Mouse (Mus musculus) intestine, embryonic 16.5 days (tissue): Measurements from ENCODE around the gene Aktip. TPM values are rescaled to one million over a fixed set of nuclear protein-coding genes. Genes with fewer than 3 reads are reported as not detected.
A peak's percentile ranks its signal among the peaks of the same experiment; 100 is the strongest.

Experiments used
- ATAC-seq: fragments of 200-750 bp; cut with Nextera tagmentation; 2 replicates; pipeline ENCODE4 v1.8.0; 2017; ENCODE audit warnings: moderate TSS enrichment, moderate library complexity
- H3K27ac ChIP-seq: fragments of 300-500 bp; sonication (generic); 2 replicates; pipeline ENCODE4 v1.5.1; 2014; ENCODE audit warnings: mild to moderate bottlenecking, low read length
- H3K27me3 ChIP-seq: fragments of 300-500 bp; sonication (generic); replicated peaks from 2 replicates; pipeline ENCODE4 v1.6.1; 2014; ENCODE audit warnings: low read length, control low read depth, mixed read lengths; ENCODE audit not compliant: control insufficient read depth, insufficient read depth
- H3K36me3 ChIP-seq: fragments of 300-500 bp; sonication (generic); 2 replicates; pipeline ENCODE4 v1.6.1; 2014; ENCODE audit warnings: low read length, control low read depth; ENCODE audit not compliant: control insufficient read depth, insufficient read depth
- H3K4me1 ChIP-seq: fragments of 300-500 bp; sonication (generic); 2 replicates; pipeline ENCODE4 v1.6.1; 2014; ENCODE audit warnings: low read length, control low read depth, mixed read lengths; ENCODE audit not compliant: control insufficient read depth, insufficient read depth
- H3K4me2 ChIP-seq: fragments of 300-500 bp; sonication (generic); 2 replicates; pipeline ENCODE4 v1.6.1; 2014; ENCODE audit warnings: low read depth, low read length, control low read depth
- H3K4me3 ChIP-seq: fragments of 300-500 bp; sonication (generic); 2 replicates; pipeline ENCODE4 v1.5.1; 2014; ENCODE audit warnings: mild to moderate bottlenecking, low read length
- H3K9ac ChIP-seq: fragments of 300-500 bp; sonication (generic); 2 replicates; pipeline ENCODE4 v1.6.1; 2014; ENCODE audit warnings: low read depth, low read length
- H3K9me3 ChIP-seq: fragments of 300-500 bp; sonication (generic); 2 replicates; pipeline ENCODE4 v1.6.1; 2016; ENCODE audit warnings: low read length, control low read depth; ENCODE audit not compliant: control insufficient read depth
- WGBS: fragments of 180-500 bp; shearing (Covaris S2); extraction: QIAGEN DNeasy Blood & Tissue Kit; methylation state at CpG from one replicate; pipeline ENCODE4 v1.1.7; 2014; 5-methylcytosine and 5-hydroxymethylcytosine counted together
- polyA plus RNA-seq: library from polyadenylated mRNA; unstranded; fragments of >200 nt; fragmentation: Nextera tagmentation; extraction: Ambion mirVana; gene quantifications from 2 replicates; pipeline ENCODE4 v1.2.1, GENCODE M21; 2015

The Aktip gene
- 41.4 and 43.0 TPM in 2 replicates for polyA plus RNA-seq

DNA sequence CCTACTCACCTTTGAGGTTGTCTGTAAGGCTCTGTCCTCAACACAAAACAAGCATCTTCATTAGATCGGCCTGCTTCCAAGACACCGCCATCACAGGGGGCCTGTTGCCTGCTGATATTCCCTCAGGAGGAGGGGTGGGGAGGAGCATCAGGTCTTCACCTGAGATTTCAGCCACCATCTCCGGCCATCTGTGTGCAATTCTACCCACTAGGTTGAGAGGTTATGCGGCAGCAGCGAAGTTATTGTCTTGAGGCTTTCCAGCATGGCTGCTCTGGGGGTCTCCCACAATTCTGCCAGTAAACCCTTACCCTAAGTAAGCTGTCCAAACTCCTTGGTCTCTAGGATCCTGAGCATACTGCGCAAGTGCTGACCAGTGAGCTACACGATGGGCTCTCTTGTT is at the start of gene Aktip:
Aktip (minus strand) TSS at position 101 of the 400 bp plus-strand sequence.
- Histone ChIP-seq H3K4me2 (no peak within 1 kb of the TSS), H3K4me1 (no peaks in the 10 kb centered on the region), H3K27ac (no peak within 1 kb of the TSS), H3K27me3 (no peaks in the 10 kb centered on the region), H3K9ac (no peak within 1 kb of the TSS), H3K9me3 (no peaks in the 10 kb centered on the region), H3K36me3 (no peaks in the 10 kb centered on the region), H3K4me3 (no peak within 1 kb of the TSS)
- WGBS: 95% methylated on average over 7 of the region's 7 CpGs
- ATAC-seq: no peak

- Histone ChIP-seq H3K9me3 (no peaks in the 10 kb centered on the region), H3K4me1 (no peaks in the 10 kb centered on the region), H3K36me3 (no peaks in the 10 kb centered on the region), H3K4me3 (no peak overlapping the region), H3K27ac (no peak overlapping the region), H3K4me2 (no peak overlapping the region), H3K9ac (no peak overlapping the region), H3K27me3 (no peaks in the 10 kb centered on the region)
- WGBS: 75% methylated on average over 4 of the region's 4 CpGs
- no peak for ATAC-seq
These were observed 46.2 kb upstream of the Aktip start for GRCm38 (mm10) chr8:91245821-91246454.

GRCm38 (mm10) chr8:91242721-91243120 is 42.9 kb upstream of the Aktip start:
- 73% methylated on average over 1 of the region's 1 CpGs for WGBS

GRCm38 (mm10) chr8:91241873-91242519 is 42.2 kb upstream of the Aktip start:
- 68% methylated on average over 8 of the region's 8 CpGs for WGBS
- ATAC-seq: peak; percentile 38; the same call in 1 of the 2 replicates
- no peak overlapping the region for H3K4me2 ChIP-seq
- H3K4me3 ChIP-seq: no peak overlapping the region
- H3K9ac ChIP-seq: no peak overlapping the region
- no peak overlapping the region for H3K27ac ChIP-seq
- H3K27me3 ChIP-seq: no peaks in the 10 kb centered on the region
- no peaks in the 10 kb centered on the region for H3K4me1 ChIP-seq
- H3K9me3 ChIP-seq: no peaks in the 10 kb centered on the region
- H3K36me3 ChIP-seq: no peaks in the 10 kb centered on the region

More at GRCm38 (mm10) chr8:91242721-91243120, 42.9 kb upstream of the Aktip start:
- no peak overlapping the region for H3K4me3 ChIP-seq
- no peak overlapping the region for H3K4me2 ChIP-seq
- no peaks in the 10 kb centered on the region for H3K27me3 ChIP-seq
- no peaks in the 10 kb centered on the region for H3K9me3 ChIP-seq
- no peaks in the 10 kb centered on the region for H3K4me1 ChIP-seq
- no peak for ATAC-seq
- H3K9ac ChIP-seq: no peak overlapping the region
- no peaks in the 10 kb centered on the region for H3K36me3 ChIP-seq
- no peak overlapping the region for H3K27ac ChIP-seq

DNA sequence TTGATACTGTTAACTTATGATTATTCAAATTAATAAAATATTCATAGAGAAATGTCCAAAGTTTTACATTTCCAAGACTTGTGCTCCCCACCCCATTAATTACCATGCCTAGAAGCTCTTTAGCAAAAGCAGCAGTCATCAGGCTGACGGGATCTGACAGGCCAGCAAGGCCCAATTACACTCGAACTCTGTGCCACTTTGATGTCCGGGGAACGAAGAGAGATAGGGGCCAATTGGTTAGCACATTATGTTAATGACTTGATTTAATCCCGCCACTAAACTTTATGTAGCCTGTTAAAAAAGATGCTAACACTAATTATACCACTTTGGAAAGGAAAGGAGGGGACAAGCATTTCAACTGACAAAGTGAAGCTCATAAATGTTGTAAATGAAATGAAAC is 41.6 kb upstream of the Aktip start:
- H3K27me3 ChIP-seq: no peaks in the 10 kb centered on the region
- H3K4me2 ChIP-seq: no peak overlapping the region
- no peak overlapping the region for H3K4me3 ChIP-seq
- H3K27ac ChIP-seq: no peak overlapping the region
- 83% methylated on average over 5 of the region's 5 CpGs for WGBS
- ATAC-seq: no peak
- H3K4me1 ChIP-seq: no peaks in the 10 kb centered on the region
- no peak overlapping the region for H3K9ac ChIP-seq
- no peaks in the 10 kb centered on the region for H3K36me3 ChIP-seq
- no peaks in the 10 kb centered on the region for H3K9me3 ChIP-seq

- no peak overlapping the region for H3K4me3 ChIP-seq
- WGBS: 77% methylated on average over 2 of the region's 2 CpGs
- no peak overlapping the region for H3K9ac ChIP-seq
- no peaks in the 10 kb centered on the region for H3K4me1 ChIP-seq
- H3K27me3 ChIP-seq: no peaks in the 10 kb centered on the region
- no peak overlapping the region for H3K4me2 ChIP-seq
- H3K9me3 ChIP-seq: no peaks in the 10 kb centered on the region
- no peaks in the 10 kb centered on the region for H3K36me3 ChIP-seq
- ATAC-seq: no peak
- H3K27ac ChIP-seq: no peak overlapping the region
These were observed 37.4 kb upstream of the Aktip start for GRCm38 (mm10) chr8:91237191-91237590.

DNA sequence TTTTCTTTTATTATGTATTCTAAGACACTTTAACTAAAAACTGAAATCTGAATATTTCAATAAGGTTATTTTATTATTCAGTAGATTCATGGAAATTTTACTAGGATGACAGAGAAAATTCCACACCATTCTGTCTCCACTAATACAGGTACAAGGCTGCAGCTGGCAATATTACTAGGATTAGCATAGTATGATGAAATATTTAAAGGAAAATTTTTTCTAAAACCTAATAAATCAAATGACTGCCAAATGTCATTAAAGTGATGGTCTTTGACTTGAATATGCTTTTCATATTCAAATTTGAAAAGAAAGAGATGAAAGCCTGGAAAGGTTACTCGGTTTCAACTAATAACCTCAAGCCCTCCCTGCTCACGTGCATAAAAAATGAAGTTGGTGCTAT is 34.3 kb upstream of the Aktip start:
- no peak for ATAC-seq
- Histone ChIP-seq H3K27ac (no peak overlapping the region), H3K9me3 (no peaks in the 10 kb centered on the region), H3K4me1 (no peaks in the 10 kb centered on the region), H3K27me3 (no peaks in the 10 kb centered on the region), H3K36me3 (no peaks in the 10 kb centered on the region), H3K4me2 (no peak overlapping the region), H3K9ac (no peak overlapping the region), H3K4me3 (no peak overlapping the region)
- 81% methylated on average over 2 of the region's 2 CpGs for WGBS

DNA sequence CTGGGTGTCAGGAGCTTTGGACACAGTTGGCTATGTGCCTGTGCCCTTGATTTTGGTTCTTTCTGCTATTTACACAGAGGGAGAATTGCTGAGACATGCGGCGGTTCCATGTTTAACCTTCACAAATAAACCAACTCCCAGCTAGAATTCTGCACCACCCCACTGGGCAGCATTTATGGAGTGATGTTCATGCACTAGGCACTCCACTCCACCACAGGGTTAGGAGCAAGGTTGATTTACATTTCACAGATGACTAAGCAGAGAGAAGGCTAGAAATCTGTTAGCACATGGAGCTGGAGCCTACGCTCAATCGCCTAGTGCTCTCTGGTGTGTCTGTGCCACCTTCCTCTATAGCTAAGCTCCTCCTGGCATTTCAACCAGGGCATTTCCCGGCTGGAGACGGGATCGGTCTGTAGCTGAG is 27.7 kb upstream of the Aktip start:
- no peak overlapping the region for H3K27ac ChIP-seq
- no peak overlapping the region for H3K9ac ChIP-seq
- H3K36me3 ChIP-seq: no peaks in the 10 kb centered on the region
- no peak for ATAC-seq
- no peaks in the 10 kb centered on the region for H3K9me3 ChIP-seq
- no peaks in the 10 kb centered on the region for H3K27me3 ChIP-seq
- no peaks in the 10 kb centered on the region for H3K4me1 ChIP-seq
- no peak overlapping the region for H3K4me2 ChIP-seq
- H3K4me3 ChIP-seq: no peak overlapping the region
- WGBS: 84% methylated on average over 7 of the region's 7 CpGs

DNA sequence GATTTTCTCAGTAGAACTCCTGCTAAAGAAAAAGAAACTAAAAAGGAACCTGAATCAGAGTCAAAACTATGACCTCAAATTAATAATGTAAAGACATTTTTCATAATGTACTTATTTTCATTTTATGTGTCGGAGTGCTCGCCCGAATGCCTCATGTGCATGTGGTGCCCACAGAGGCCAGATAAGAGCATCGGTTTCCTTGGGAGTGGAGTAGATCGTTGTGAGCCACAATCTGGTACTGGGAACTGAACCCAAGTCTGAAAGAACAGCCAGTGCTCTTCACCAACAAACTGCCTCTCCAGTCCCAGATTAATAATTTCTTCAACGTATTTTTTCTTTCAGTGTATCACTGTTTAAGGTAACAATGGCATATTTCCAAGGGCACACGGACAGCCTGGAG is 24.5 kb upstream of the Aktip start:
- no peak for ATAC-seq
- H3K27ac ChIP-seq: no peak overlapping the region
- H3K36me3 ChIP-seq: no peaks in the 10 kb centered on the region
- no peaks in the 10 kb centered on the region for H3K4me1 ChIP-seq
- H3K4me3 ChIP-seq: no peak overlapping the region
- no peaks in the 10 kb centered on the region for H3K27me3 ChIP-seq
- H3K9me3 ChIP-seq: no peaks in the 10 kb centered on the region
- no peak overlapping the region for H3K4me2 ChIP-seq
- H3K9ac ChIP-seq: no peak overlapping the region
- WGBS: 91% methylated on average over 7 of the region's 7 CpGs
